Mouse (Mus musculus): ENCODE measurements around the gene 9530068E07Rik. TPM values are rescaled to one million over a fixed set of nuclear protein-coding genes. Genes with fewer than 3 reads are reported as not detected.
A peak's percentile ranks its signal among the peaks of the same experiment; 100 is the strongest.

9530068E07Rik gene
- total and polyA plus RNA-seq, 3 experiments: 75.7 to 85.9 TPM; not detected in 1

GRCm38 (mm10) chr11:52358520-52358919, 37.7 kb upstream of the 9530068E07Rik start:
- H3K9me3 ChIP-seq (replicated peaks; ENCODE audit: insufficient read depth, low read length): no peaks in the 10 kb centered on the region
- no peak overlapping the region for H3K4me3 ChIP-seq (ENCODE audit: control insufficient read depth in 1 of 2, insufficient read depth in 1 of 2, low read depth in 2 of 2, low read length in 2 of 2)
- no peaks in the 10 kb centered on the region for H3K27me3 ChIP-seq (ENCODE audit: control insufficient read depth in 1 of 2, insufficient read depth in 2 of 2, low read length in 2 of 2)
- no peak for DNase-seq (ENCODE audit: low read depth, low spot score)
- peaks cover 11 to 18% of the 10 kb centered on the region in 2 experiments for H3K4me1 ChIP-seq (ENCODE audit: control insufficient read depth in 1 of 2, insufficient read depth in 2 of 2, low read length in 2 of 2)
- H3K79me2 ChIP-seq (ENCODE audit: control insufficient read depth, insufficient read depth, low read length, poor library complexity): peaks cover 32% of the 10 kb centered on the region
- no peak overlapping the region for H3K27ac ChIP-seq (ENCODE audit: control insufficient read depth, low read depth, low read length)
- no peak overlapping the region for H3K9ac ChIP-seq (ENCODE audit: control insufficient read depth, low read depth, low read length, poor library complexity, severe bottlenecking)
- 0 out of 2 replicates have a peak, but pooled peaks have one; percentile 8 for TF ChIP-seq ZNF384 (IDR thresholded peaks at IDR 0.05; ENCODE audit: low read depth, low read length)
- no peak for TF ChIP-seq MXI1 (IDR thresholded peaks at IDR 0.05; ENCODE audit: low read depth, low read length)
- peaks cover 0 to 15% of the 10 kb centered on the region in 2 experiments; a peak in 2 of 4 replicates for H3K36me3 ChIP-seq (ENCODE audit: control insufficient read depth in 1 of 2, insufficient read depth in 2 of 2, low read length in 2 of 2)

- Histone ChIP-seq H3K79me2 (ENCODE audit: control insufficient read depth, insufficient read depth, low read length, poor library complexity) (peaks cover 45% of the 10 kb centered on the region), H3K4me3 (ENCODE audit: control insufficient read depth in 1 of 2, insufficient read depth in 1 of 2, low read depth in 2 of 2, low read length in 2 of 2) (peak overlapping the region; percentile 72 to 81), H3K27ac (ENCODE audit: control insufficient read depth, low read depth, low read length) (peak overlapping the region; percentile 78), H3K36me3 (ENCODE audit: control insufficient read depth in 1 of 2, insufficient read depth in 2 of 2, low read length in 2 of 2) (peaks cover 0 to 22% of the 10 kb centered on the region in 2 experiments; a peak in 2 of 4 replicates), H3K9ac (ENCODE audit: control insufficient read depth, low read depth, low read length, poor library complexity, severe bottlenecking) (peak overlapping the region; percentile 84), H3K27me3 (ENCODE audit: control insufficient read depth in 1 of 2, insufficient read depth in 2 of 2, low read length in 2 of 2) (no peaks in the 10 kb centered on the region), H3K9me3 (replicated peaks; ENCODE audit: insufficient read depth, low read length) (no peaks in the 10 kb centered on the region), H3K4me1 (ENCODE audit: control insufficient read depth in 1 of 2, insufficient read depth in 2 of 2, low read length in 2 of 2) (peaks cover 11 to 25% of the 10 kb centered on the region in 2 experiments)
- no peak for DNase-seq (ENCODE audit: low read depth, low spot score)
- peak; percentile 98 for TF ChIP-seq MYC (IDR thresholded peaks at IDR 0.05; ENCODE audit: low read depth, low read length)
- TF ChIP-seq EP300 (IDR thresholded peaks at IDR 0.05; ENCODE audit: low read depth in 1 of 2, low read length in 2 of 2): 0 out of 4 replicates have a peak, but pooled peaks of 1 of the 2 experiments have one; percentile 17
- no peak for TF ChIP-seq RCOR1 (IDR thresholded peaks at IDR 0.05; ENCODE audit: low read depth, low read length)
- no peak; the same call in 1 of the 2 replicates for TF ChIP-seq SIN3A (IDR thresholded peaks at IDR 0.05; ENCODE audit: low read length)
- no peak for TF ChIP-seq NRF1 (IDR thresholded peaks at IDR 0.05; ENCODE audit: insufficient read depth, low read depth, low read length, poor library complexity, severe bottlenecking)
- no peak for TF ChIP-seq MEF2A (IDR thresholded peaks at IDR 0.05; ENCODE audit: extremely low read depth, insufficient replicate concordance, low read depth, low read length, poor library complexity, severe bottlenecking)
- peak; percentile 96 for TF ChIP-seq MXI1 (IDR thresholded peaks at IDR 0.05; ENCODE audit: low read depth, low read length)
- TF ChIP-seq USF1 (IDR thresholded peaks at IDR 0.05; ENCODE audit: low read depth, low read length): peak; percentile 82
- no peak for TF ChIP-seq POLR2A (IDR thresholded peaks at IDR 0.05; ENCODE audit: control insufficient read depth in 1 of 2, insufficient read depth in 1 of 2, low read depth in 1 of 2, low read length in 2 of 2, poor library complexity in 1 of 2)
- TF ChIP-seq ZMIZ1 (IDR thresholded peaks at IDR 0.05; ENCODE audit: low read depth, low read length): no peak
- no peak for TF ChIP-seq NELFE (IDR thresholded peaks at IDR 0.05; ENCODE audit: low read depth, low read length)
- no peak for TF ChIP-seq GATA1 (IDR thresholded peaks at IDR 0.05; ENCODE audit: low read depth, low read length)
- TF ChIP-seq CHD1 (IDR thresholded peaks at IDR 0.05; ENCODE audit: low read depth, low read length): no peak
- 0 out of 2 replicates have a peak, but pooled peaks have one; percentile 29 for TF ChIP-seq JUND (IDR thresholded peaks at IDR 0.05; ENCODE audit: low read depth, low read length)
- TF ChIP-seq BHLHE40 (IDR thresholded peaks at IDR 0.05; ENCODE audit: borderline replicate concordance, low read depth, low read length): peak; percentile 64; the same call in 1 of the 2 replicates
- no peak for TF ChIP-seq POLR2AphosphoS2 (IDR thresholded peaks at IDR 0.05; ENCODE audit: low read length)
- TF ChIP-seq ETS1 (IDR thresholded peaks at IDR 0.05; ENCODE audit: low read depth, low read length): peak; percentile 50; the same call in 1 of the 2 replicates
- TF ChIP-seq ZKSCAN1 (IDR thresholded peaks at IDR 0.05; ENCODE audit: low read depth, low read length): no peak
- peak; percentile 98 for TF ChIP-seq MAX (IDR thresholded peaks at IDR 0.05; ENCODE audit: low read length)
- TF ChIP-seq USF2 (IDR thresholded peaks at IDR 0.05; ENCODE audit: borderline replicate concordance in 1 of 2, insufficient read depth in 1 of 2, low read depth in 1 of 2, low read length in 2 of 2): peak in 1 of 2 experiments; percentile 19; a peak in 1 of 4 replicates
- no peak for TF ChIP-seq UBTF (IDR thresholded peaks at IDR 0.05; ENCODE audit: borderline replicate concordance, insufficient read depth, low read depth, low read length)
- no peak for TF ChIP-seq TBP (IDR thresholded peaks at IDR 0.05; ENCODE audit: low read depth, low read length)
- no peak for TF ChIP-seq HCFC1 (IDR thresholded peaks at IDR 0.05; ENCODE audit: low read depth, low read length)
- TF ChIP-seq CHD2 (IDR thresholded peaks at IDR 0.05; ENCODE audit: low read length): no peak
- no peak for TF ChIP-seq ZNF384 (IDR thresholded peaks at IDR 0.05; ENCODE audit: low read depth, low read length)
- TF ChIP-seq E2F4 (IDR thresholded peaks at IDR 0.05; ENCODE audit: borderline replicate concordance, low read depth, low read length): no peak
These were observed 36.4 kb upstream of the 9530068E07Rik start for GRCm38 (mm10) chr11:52359686-52360470.

All from MEL (cell line).